Mouse (Mus musculus) heart, adult 2 months (tissue): ENCODE results near the gene Msi2.

Experiments
- CTCF ChIP-seq: fragments of 200-600 bp; IDR thresholded peaks from 2 replicates; pipeline ENCODE4 v1.8.1; 2022; ENCODE audit warnings: antibody characterized with exemption, mild to moderate bottlenecking, moderate library complexity
- EP300 ChIP-seq: fragments of 200-500 bp; IDR thresholded peaks from 2 replicates; pipeline ENCODE4 v1.6.1; 2011; ENCODE audit warnings: low read depth, low read length, control low read depth; ENCODE audit not compliant: insufficient read depth
- POLR2A ChIP-seq: fragments of 200-500 bp; IDR thresholded peaks from 2 replicates; pipeline ENCODE4 v1.6.1; 2011; ENCODE audit warnings: mild to moderate bottlenecking, low read depth, low read length, control low read depth; ENCODE audit not compliant: insufficient read depth

DNA sequence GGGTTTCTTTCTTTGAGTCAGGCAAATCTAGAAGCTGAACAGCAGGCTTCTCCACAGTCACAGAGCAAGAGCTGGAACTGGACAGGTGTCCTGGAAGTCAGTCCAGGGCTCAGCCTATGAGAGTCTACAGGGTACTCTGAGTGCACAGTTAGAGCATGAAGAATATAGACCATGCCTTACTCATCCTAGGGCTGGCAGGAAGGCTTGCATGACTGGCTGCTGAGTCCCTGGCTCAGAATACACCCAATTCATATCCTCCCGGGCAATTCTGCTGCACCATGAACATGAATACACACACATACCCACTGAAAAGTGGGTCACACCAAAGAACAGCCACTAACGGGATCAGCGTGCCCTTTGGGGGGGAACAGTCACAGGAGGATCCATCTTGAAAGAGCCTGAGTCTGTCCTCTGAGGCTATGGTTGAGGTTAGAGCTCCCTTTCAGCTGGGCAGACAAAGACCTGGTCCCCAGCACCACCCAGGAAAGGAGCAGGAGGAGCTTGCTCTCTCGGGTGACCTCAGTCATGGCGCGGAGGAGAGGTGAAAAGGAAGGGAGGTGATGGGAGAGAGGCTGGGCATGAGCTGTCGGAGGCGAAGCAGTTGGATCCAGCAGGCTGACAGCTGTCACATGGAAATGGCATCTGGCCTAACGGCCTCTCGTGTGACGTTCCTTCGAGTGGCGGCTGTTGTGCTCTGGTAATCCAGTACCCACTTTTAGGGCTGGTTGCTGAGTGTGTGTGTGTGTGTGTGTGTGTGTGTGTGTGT is 230.0 kb downstream of the Msi2 start:
- TF ChIP-seq EP300 (0 out of 2 replicates have a peak, but pooled peaks have one; percentile 29), CTCF (no peak), POLR2A (no peak)
